Comparison of ENCODE assay signal across 8 mouse cellular contexts in the genomic region with DNA sequence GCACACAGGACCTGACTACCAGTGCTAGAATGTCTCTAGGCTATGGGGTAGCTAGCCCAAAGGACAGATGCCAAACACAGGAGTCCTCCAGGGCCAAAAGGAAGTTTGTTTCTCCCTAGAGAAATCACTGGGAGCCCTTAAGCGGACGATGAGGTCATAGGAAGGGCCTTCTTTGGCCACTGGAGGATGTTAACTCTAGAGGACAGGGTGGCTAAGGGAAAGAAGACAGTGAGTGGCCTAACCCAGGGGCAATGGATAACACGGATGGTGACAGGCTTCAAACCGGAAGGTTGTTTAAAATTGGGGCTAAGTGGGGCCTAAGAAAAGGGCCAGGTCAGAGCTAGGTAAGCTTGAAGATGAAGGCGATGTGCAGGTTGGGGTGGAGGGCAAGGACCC. TPM values are rescaled to one million over a fixed set of nuclear protein-coding genes. Genes with fewer than 3 reads are reported as not detected.
DNase-seq lines count a peak whose midpoint lies in the region; ATAC-seq lines count a peak whose summit lies in the region.

No protein-coding gene starts in this region.

- no peaks in the 10 kb centered on the region for H3K9me3 ChIP-seq in limb, embryonic 15.5 days
- no peaks in the 10 kb centered on the region for H3K9me3 ChIP-seq in neural tube, embryonic 13.5 days

- H3K4me2 ChIP-seq in limb, embryonic 15.5 days: peak overlapping the region; percentile 91
- H3K4me2 ChIP-seq in neural tube, embryonic 13.5 days: peak overlapping the region; percentile 76

- peaks cover 24% of the 10 kb centered on the region for H3K4me1 ChIP-seq in limb, embryonic 15.5 days
- peaks cover 14% of the 10 kb centered on the region for H3K4me1 ChIP-seq in neural tube, embryonic 13.5 days (replicated peaks)

- DNase-seq in adrenal gland, adult 2 months: peak; percentile 18
- no peak for DNase-seq in adrenal gland, postnatal 4 days (ENCODE audit: low spot score in 2 of 2)
- DNase-seq in adipocyte (ENCODE audit: low spot score): peak; percentile 64
- peak; percentile 50 to 66 for DNase-seq in heart, adult 9 months (ENCODE audit: low spot score in 2 of 2)
- no peak for DNase-seq in natural killer cell, adult 2 months (ENCODE audit: low spot score in 2 of 2)
- no peak for DNase-seq in thymus, postnatal 36 days

- H3K4me3 ChIP-seq in limb, embryonic 15.5 days: peak overlapping the region; percentile 62
- peak overlapping the region; percentile 51 for H3K4me3 ChIP-seq in neural tube, embryonic 13.5 days

- 21% methylated on average over 5 of the region's 5 CpGs for WGBS in limb, embryonic 15.5 days
- 22% methylated on average over 5 of the region's 5 CpGs for WGBS in neural tube, embryonic 13.5 days

- peak overlapping the region; percentile 49; the same call in 1 of the 2 replicates for H3K9ac ChIP-seq in limb, embryonic 15.5 days
- peak overlapping the region; percentile 80 for H3K9ac ChIP-seq in neural tube, embryonic 13.5 days

- H3K27me3 ChIP-seq in limb, embryonic 15.5 days: no peaks in the 10 kb centered on the region
- no peaks in the 10 kb centered on the region for H3K27me3 ChIP-seq in neural tube, embryonic 13.5 days

- no peaks in the 10 kb centered on the region for H3K36me3 ChIP-seq in limb, embryonic 15.5 days
- H3K36me3 ChIP-seq in neural tube, embryonic 13.5 days: no peaks in the 10 kb centered on the region

- peak overlapping the region; percentile 83 for H3K27ac ChIP-seq in limb, embryonic 15.5 days
- H3K27ac ChIP-seq in neural tube, embryonic 13.5 days (replicated peaks): peak overlapping the region; percentile 90

- ATAC-seq in limb, embryonic 15.5 days (ENCODE audit: insufficient number of reproducible peaks, low FRiP score, low TSS enrichment, low read depth): no peak
- ATAC-seq in neural tube, embryonic 13.5 days (ENCODE audit: low read depth): peak; percentile 52

RNA-seq across cellular contexts. Expression of gene Ahcy, which starts 24.2 kb away (rescaled TPM):
- 10 to 100 TPM; 32.4 to 36.9 TPM for total RNA-seq in adrenal gland, adult 2 months (2021)
- 42.4 and 53.1 TPM in 2 replicates for polyA plus RNA-seq in adrenal gland, adult 2 months (2012; rRNA removed)
- 10 to 100 TPM; 75.1 to 88.2 TPM for total RNA-seq in adrenal gland, postnatal 4 days (2021)
- polyA plus RNA-seq in limb, embryonic 15.5 days (2015; fragmentation: Nextera tagmentation; extraction: Ambion mirVana): 48.7 and 53.5 TPM in 2 replicates
- 31.6 and 35.5 TPM in 2 replicates for polyA plus RNA-seq in neural tube, embryonic 13.5 days (2015; fragmentation: Nextera tagmentation; extraction: Ambion mirVana)

RNA-seq across cellular contexts. Expression of gene Gm14226, which starts 32.0 kb away (rescaled TPM):
- total RNA-seq in adrenal gland, adult 2 months (2021): 1 to 10 TPM; 3.5 to 4.2 TPM
- polyA plus RNA-seq in adrenal gland, adult 2 months (2012; rRNA removed): 0.30 and 0.44 TPM in 2 replicates
- total RNA-seq in adrenal gland, postnatal 4 days (2021): 10 to 100 TPM; 65.4 to 96.0 TPM
- 2.9 and 3.7 TPM in 2 replicates for polyA plus RNA-seq in limb, embryonic 15.5 days (2015; fragmentation: Nextera tagmentation; extraction: Ambion mirVana)
- 0.29 and 0.36 TPM in 2 replicates for polyA plus RNA-seq in neural tube, embryonic 13.5 days (2015; fragmentation: Nextera tagmentation; extraction: Ambion mirVana)

Comparison
In these comparisons a context has a peak if more than half of its experiments do, and no peak if none do; other contexts are left out.
1. DNase-seq: peak in adrenal gland, adult 2 months (single experiment), adipocyte (single experiment) and heart, adult 9 months (2 of 2); none in adrenal gland, postnatal 4 days (0 of 2), natural killer cell, adult 2 months (0 of 2) and thymus, postnatal 36 days (0 of 2).